Mouse (Mus musculus) bone marrow macrophage, adult 2 months (primary cell): ENCODE data around the gene Mrps36. TPM values are rescaled to one million over a fixed set of nuclear protein-coding genes. Genes with fewer than 3 reads are reported as not detected.

ENCODE experiments used
- H3K27ac ChIP-seq: 2 replicates; pipeline ENCODE4 v1.5.1; 2012; ENCODE audit warnings: low read depth, low read length; ENCODE audit not compliant: insufficient read depth
- H3K4me1 ChIP-seq: 2 replicates; pipeline ENCODE4 v1.6.1; 2012; ENCODE audit warnings: low read length; ENCODE audit not compliant: control insufficient read depth, insufficient read depth
- H3K4me3 ChIP-seq: 2 replicates; pipeline ENCODE4 v1.5.1; 2012; ENCODE audit warnings: mild to moderate bottlenecking, low read length, moderate library complexity; ENCODE audit not compliant: insufficient read depth
- CTCF ChIP-seq: IDR thresholded peaks from 2 replicates; pipeline ENCODE4 v1.5.1; 2012; ENCODE audit warnings: low read depth, mild to moderate bottlenecking, low read length, moderate library complexity
- POLR2A ChIP-seq: IDR thresholded peaks from 2 replicates; pipeline ENCODE4 v1.6.1; 2012; ENCODE audit warnings: mild to moderate bottlenecking, low read depth, low read length, borderline replicate concordance
- polyA plus RNA-seq: library from polyadenylated mRNA; stranded (reverse); fragments of >200 nt; gene quantifications from 2 replicates; pipeline ENCODE4 v1.2.4, GENCODE M21; 2012; ENCODE audit not compliant: missing spikeins, insufficient read depth, insufficient read length

The Mrps36 gene
- polyA plus RNA-seq, 1 experiment, result 68.4 TPM

- no peak overlapping the region for H3K27ac ChIP-seq
- TF ChIP-seq CTCF (no peak), POLR2A (no peak)
- H3K4me1 ChIP-seq, result peaks cover 3% of the 10 kb centered on the region; the same call in 1 of the 2 replicates
- H3K4me3 ChIP-seq, result no peak overlapping the region
Observed at GRCm38 (mm10) chr13:100721656-100722055, 22.8 kb downstream of the Mrps36 start.

- no peak overlapping the region for H3K27ac ChIP-seq
- peaks cover 5% of the 10 kb centered on the region for H3K4me1 ChIP-seq
- no peak overlapping the region for H3K4me3 ChIP-seq
- TF ChIP-seq POLR2A, result no peak
- TF ChIP-seq CTCF, result no peak
Observed at GRCm38 (mm10) chr13:100715467-100715866, 29.0 kb downstream of the Mrps36 start.

GRCm38 (mm10) chr13:100706206-100706605 lies 38.3 kb downstream of the Mrps36 start:
- TF ChIP-seq POLR2A (no peak), CTCF (no peak)
- H3K27ac ChIP-seq, result no peak overlapping the region
- H3K4me1 ChIP-seq, result no peaks in the 10 kb centered on the region
- H3K4me3 ChIP-seq, result no peak overlapping the region

- TF ChIP-seq CTCF (0 out of 2 replicates have a peak, but pooled peaks have one; percentile 17), POLR2A (no peak)
- Histone ChIP-seq H3K4me3 (no peak overlapping the region), H3K4me1 (no peaks in the 10 kb centered on the region), H3K27ac (no peak overlapping the region)
Observed at GRCm38 (mm10) chr13:100703468-100703867, 41.0 kb downstream of the Mrps36 start.

- no peak overlapping the region for H3K4me3 ChIP-seq
- TF ChIP-seq POLR2A, result no peak
- TF ChIP-seq CTCF, result no peak
- H3K4me1 ChIP-seq, result peaks cover 9% of the 10 kb centered on the region
- no peak overlapping the region for H3K27ac ChIP-seq
Observed at GRCm38 (mm10) chr13:100698866-100699265, 45.6 kb downstream of the Mrps36 start.

- TF ChIP-seq POLR2A, result no peak
- no peak for TF ChIP-seq CTCF
- peak overlapping the region; percentile 36; the same call in 1 of the 2 replicates for H3K27ac ChIP-seq
- H3K4me1 ChIP-seq, result peaks cover 9% of the 10 kb centered on the region
- no peak overlapping the region for H3K4me3 ChIP-seq
Observed at GRCm38 (mm10) chr13:100697541-100697940, 46.9 kb downstream of the Mrps36 start.

GRCm38 (mm10) chr13:100687513-100687912 lies 56.9 kb downstream of the Mrps36 start:
- peaks cover 5% of the 10 kb centered on the region; the same call in 1 of the 2 replicates for H3K4me1 ChIP-seq
- TF ChIP-seq POLR2A, result no peak
- TF ChIP-seq CTCF, result no peak

More at GRCm38 (mm10) chr13:100687513-100687912, 56.9 kb downstream of the Mrps36 start:
- H3K27ac ChIP-seq, result no peak overlapping the region
- no peak overlapping the region for H3K4me3 ChIP-seq

Other genes starting within 250 kb of the Mrps36 start
- gene Ocln, start 191.9 kb downstream of the Mrps36 start, polyA plus RNA-seq, result 0.44 and 0.50 TPM in 2 replicates
- 0.47 TPM in 1 of 2 replicates, not detected in the other for gene Marveld2, start 127.7 kb downstream of the Mrps36 start, polyA plus RNA-seq
- gene Ak6, start 93.7 kb downstream of the Mrps36 start, polyA plus RNA-seq, result 93.3 and 95.3 TPM in 2 replicates
- gene Rad17, start 93.6 kb downstream of the Mrps36 start, polyA plus RNA-seq, result 17.5 and 18.6 TPM in 2 replicates
- 2.1 and 3.5 TPM in 2 replicates for gene Taf9, start 93.1 kb downstream of the Mrps36 start, polyA plus RNA-seq
- 7.6 and 9.3 TPM in 2 replicates for gene Ccdc125, start 74.9 kb downstream of the Mrps36 start, polyA plus RNA-seq
- gene Cdk7, start 13.7 kb downstream of the Mrps36 start, polyA plus RNA-seq, result 27.1 and 29.5 TPM in 2 replicates
- 13.5 and 14.2 TPM in 2 replicates for gene Cenph, start 31.2 kb upstream of the Mrps36 start, polyA plus RNA-seq
- gene Ccnb1, start 41.9 kb upstream of the Mrps36 start, polyA plus RNA-seq, result 35.0 and 42.5 TPM in 2 replicates
- gene Slc30a5, start 88.8 kb upstream of the Mrps36 start, polyA plus RNA-seq, result 47.3 and 53.8 TPM in 2 replicates